Mouse (Mus musculus) neural tube, embryonic 15.5 days (tissue): Measurements from ENCODE around the gene Rpl9. TPM values are rescaled to one million over a fixed set of nuclear protein-coding genes. Genes with fewer than 3 reads are reported as not detected.
A peak's percentile ranks its signal among the peaks of the same experiment; 100 is the strongest.

ENCODE experiments used
- ATAC-seq: fragments of 200-750 bp; cut with Nextera tagmentation; 2 replicates; pipeline ENCODE4 v1.8.0; 2017; ENCODE audit warnings: mild to moderate bottlenecking, moderate TSS enrichment, moderate library complexity; ENCODE audit not compliant: low FRiP score
- H3K27ac ChIP-seq: fragments of 300-500 bp; sonication (generic); replicated peaks from 2 replicates; pipeline ENCODE4 v1.5.1; 2015; ENCODE audit warnings: mild to moderate bottlenecking, inconsistent platforms
- H3K27me3 ChIP-seq: fragments of 300-500 bp; sonication (generic); replicated peaks from 2 replicates; pipeline ENCODE4 v1.6.1; 2015; ENCODE audit warnings: inconsistent platforms
- H3K36me3 ChIP-seq: fragments of 300-500 bp; sonication (generic); 2 replicates; pipeline ENCODE4 v1.6.1; 2015; ENCODE audit warnings: inconsistent platforms
- H3K4me1 ChIP-seq: fragments of 300-500 bp; sonication (generic); 2 replicates; pipeline ENCODE4 v1.6.1; 2015; ENCODE audit warnings: inconsistent platforms
- H3K4me2 ChIP-seq: fragments of 300-500 bp; sonication (generic); 2 replicates; pipeline ENCODE4 v1.6.1; 2015; ENCODE audit warnings: inconsistent platforms, mild to moderate bottlenecking, moderate library complexity
- H3K4me3 ChIP-seq: fragments of 300-500 bp; sonication (generic); replicated peaks from 2 replicates; pipeline ENCODE4 v1.5.1; 2015; ENCODE audit warnings: mild to moderate bottlenecking, inconsistent platforms
- H3K9ac ChIP-seq: fragments of 300-500 bp; sonication (generic); replicated peaks from 2 replicates; pipeline ENCODE4 v1.6.1; 2015; ENCODE audit warnings: mild to moderate bottlenecking, inconsistent platforms
- H3K9me3 ChIP-seq: fragments of 300-500 bp; sonication (generic); replicated peaks from 2 replicates; pipeline ENCODE4 v1.6.1; 2016; ENCODE audit warnings: inconsistent platforms
- WGBS: fragments of 180-500 bp; shearing (Covaris S2); methylation state at CpG from one replicate; pipeline ENCODE4 v1.1.7; 2015; ENCODE audit warnings: mixed read lengths; 5-methylcytosine and 5-hydroxymethylcytosine counted together
- polyA plus RNA-seq: library from polyadenylated mRNA; unstranded; fragments of >200 nt; fragmentation: Nextera tagmentation; extraction: Ambion mirVana; gene quantifications from 2 replicates; pipeline ENCODE4 v1.2.1, GENCODE M21; 2015

The Rpl9 gene
- polyA plus RNA-seq, 1 experiment from 2014 or later, result 545 TPM

DNA sequence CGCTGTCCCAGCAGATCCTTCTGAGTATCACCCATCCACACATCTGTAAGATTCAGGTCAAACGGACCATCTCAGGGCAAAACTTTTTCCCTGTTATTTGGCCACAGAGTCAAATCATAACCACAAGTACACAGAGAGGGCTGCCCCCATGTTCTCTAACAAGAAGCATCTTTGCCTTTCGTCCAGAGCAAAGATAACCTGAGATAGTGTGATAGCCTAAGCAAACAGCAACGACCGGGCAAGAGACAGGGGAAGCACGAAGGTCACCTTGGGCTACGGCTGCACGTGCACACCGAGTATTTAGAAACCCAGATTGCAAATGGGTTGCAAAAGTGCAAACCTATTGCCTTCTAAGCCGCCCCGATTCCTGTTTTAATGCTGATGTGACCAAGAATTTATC, 23.4 kb downstream of the Rpl9 start:
- Histone ChIP-seq H3K4me2 (no peak overlapping the region), H3K36me3 (no peaks in the 10 kb centered on the region), H3K9me3 (no peaks in the 10 kb centered on the region), H3K9ac (no peak overlapping the region), H3K4me3 (no peak overlapping the region), H3K27ac (no peak overlapping the region), H3K4me1 (no peaks in the 10 kb centered on the region), H3K27me3 (no peaks in the 10 kb centered on the region)
- ATAC-seq, result no peak
- 90% methylated on average over 11 of the region's 11 CpGs for WGBS

DNA sequence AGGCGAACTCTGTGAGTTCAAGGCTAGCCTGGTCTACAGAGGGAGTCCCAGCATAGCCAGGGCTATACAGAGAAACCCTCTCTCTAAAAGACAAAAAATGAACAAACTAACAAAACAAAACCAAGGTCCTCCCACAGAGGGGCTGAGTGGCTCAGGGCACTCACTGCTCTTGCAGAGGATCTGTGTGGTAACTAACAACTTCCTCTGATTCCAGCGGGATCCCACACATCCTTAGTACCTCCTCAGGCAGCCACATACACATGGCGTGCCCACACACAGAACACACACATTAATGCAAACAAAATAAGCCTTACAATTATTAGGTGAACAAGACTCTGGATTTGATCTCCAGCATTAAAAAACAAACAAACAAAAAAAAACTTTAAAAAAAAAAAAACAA, 33.5 kb downstream of the Rpl9 start:
- no peaks in the 10 kb centered on the region for H3K4me1 ChIP-seq
- no peak overlapping the region for H3K9ac ChIP-seq
- no peaks in the 10 kb centered on the region for H3K36me3 ChIP-seq
- ATAC-seq, result no peak
- H3K4me2 ChIP-seq, result no peak overlapping the region
- H3K27me3 ChIP-seq, result no peaks in the 10 kb centered on the region
- WGBS, result 92% methylated on average over 3 of the region's 3 CpGs
- H3K4me3 ChIP-seq, result no peak overlapping the region
- H3K9me3 ChIP-seq, result no peaks in the 10 kb centered on the region
- H3K27ac ChIP-seq, result no peak overlapping the region

DNA sequence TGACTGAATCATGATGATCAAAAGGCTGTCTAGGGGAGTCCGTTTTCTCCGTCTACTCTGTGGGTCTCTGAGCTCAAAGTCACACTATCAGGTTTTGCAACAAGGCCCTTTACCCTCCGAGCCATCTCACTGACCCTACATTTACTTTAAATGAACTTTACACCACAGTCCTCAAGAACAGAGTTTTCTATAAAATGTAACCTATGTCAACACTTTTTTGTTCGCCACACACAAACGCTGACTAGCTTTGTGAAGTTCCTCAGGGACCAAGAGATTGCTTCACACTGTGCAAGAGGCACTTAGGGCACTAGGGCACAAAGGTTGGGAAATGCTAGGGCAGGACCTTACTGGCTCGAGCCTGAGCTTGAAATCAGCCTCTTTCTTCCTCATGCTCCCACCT, 34.4 kb downstream of the Rpl9 start:
- 86% methylated on average over 6 of the region's 6 CpGs for WGBS
- no peaks in the 10 kb centered on the region for H3K36me3 ChIP-seq
- H3K9ac ChIP-seq, result no peak overlapping the region
- no peak overlapping the region for H3K4me3 ChIP-seq
- H3K4me2 ChIP-seq, result no peak overlapping the region
- H3K27ac ChIP-seq, result no peak overlapping the region
- ATAC-seq, result no peak
- no peaks in the 10 kb centered on the region for H3K9me3 ChIP-seq
- no peaks in the 10 kb centered on the region for H3K4me1 ChIP-seq
- H3K27me3 ChIP-seq, result no peaks in the 10 kb centered on the region

DNA sequence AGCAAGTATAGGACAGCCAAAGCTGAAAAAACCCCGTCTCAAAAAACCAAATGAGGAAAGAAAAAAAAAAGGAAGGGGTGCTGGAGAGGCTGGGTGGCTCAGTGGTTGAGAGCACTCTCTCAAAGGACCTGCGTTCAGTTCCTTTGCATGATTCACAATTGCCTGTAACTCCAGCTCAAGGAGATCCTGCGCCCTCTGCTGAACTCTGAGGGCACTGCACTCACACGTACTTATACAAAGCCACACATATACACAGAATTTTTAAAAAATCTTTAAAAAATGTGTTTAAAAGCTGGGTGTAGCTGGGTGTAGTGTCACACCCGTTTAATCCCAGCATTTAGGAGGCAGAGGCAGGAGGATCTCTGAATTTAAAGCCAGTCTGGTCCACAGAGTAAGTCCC, 36.3 kb downstream of the Rpl9 start:
- no peak for ATAC-seq
- Histone ChIP-seq H3K9me3 (no peaks in the 10 kb centered on the region), H3K4me3 (no peak overlapping the region), H3K4me1 (no peaks in the 10 kb centered on the region), H3K27ac (no peak overlapping the region), H3K9ac (no peak overlapping the region), H3K4me2 (no peak overlapping the region), H3K36me3 (no peaks in the 10 kb centered on the region), H3K27me3 (no peaks in the 10 kb centered on the region)
- 74% methylated on average over 5 of the region's 5 CpGs for whole genome bisulfite sequencing

DNA sequence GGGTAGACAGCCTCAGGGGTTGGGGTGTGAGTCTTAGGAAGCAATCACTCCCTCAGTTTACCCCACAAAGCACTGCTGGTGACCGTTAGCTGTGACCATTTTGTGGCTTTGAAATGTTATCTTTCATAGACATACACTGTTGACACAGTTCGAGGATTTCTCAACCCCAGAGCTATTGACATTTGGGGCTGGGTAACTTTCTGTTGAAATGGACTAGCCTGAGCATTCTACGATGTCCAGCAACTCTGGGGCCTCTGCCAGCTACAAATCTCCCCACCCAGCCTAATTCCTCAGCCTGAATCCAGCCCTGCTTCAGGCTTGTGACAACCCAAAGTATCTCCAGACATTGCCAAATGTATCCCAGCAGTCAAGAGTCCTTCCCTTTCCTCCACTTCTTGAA, 37.1 kb downstream of the Rpl9 start:
- H3K9ac ChIP-seq, result no peak overlapping the region
- H3K27ac ChIP-seq, result no peak overlapping the region
- H3K9me3 ChIP-seq, result no peaks in the 10 kb centered on the region
- ATAC-seq, result no peak
- no peaks in the 10 kb centered on the region for H3K4me1 ChIP-seq
- H3K36me3 ChIP-seq, result no peaks in the 10 kb centered on the region
- H3K4me2 ChIP-seq, result no peak overlapping the region
- no peaks in the 10 kb centered on the region for H3K27me3 ChIP-seq
- 87% methylated on average over 3 of the region's 3 CpGs for WGBS
- H3K4me3 ChIP-seq, result no peak overlapping the region

DNA sequence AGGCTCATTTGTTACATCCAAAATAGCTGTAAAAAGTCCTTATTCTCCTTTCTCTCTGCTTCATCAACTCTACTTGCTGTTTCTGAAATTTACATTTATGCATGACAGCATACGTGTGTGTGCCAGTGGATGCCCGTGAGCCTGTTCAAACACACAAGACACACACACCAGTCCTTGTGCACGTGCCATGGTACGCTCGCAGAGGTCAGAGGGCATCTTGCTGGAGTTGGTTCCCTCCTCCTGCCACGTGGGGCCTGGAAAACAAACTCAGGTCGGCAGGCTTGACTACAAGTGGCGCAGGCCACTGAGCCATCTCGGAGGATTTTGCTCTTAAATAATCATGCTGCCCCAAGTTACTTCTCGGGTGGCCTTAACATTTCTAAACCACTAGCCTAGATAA, 40.7 kb downstream of the Rpl9 start:
- H3K27ac ChIP-seq, result no peak overlapping the region
- no peaks in the 10 kb centered on the region for H3K9me3 ChIP-seq
- H3K27me3 ChIP-seq, result no peaks in the 10 kb centered on the region
- no peak overlapping the region for H3K9ac ChIP-seq
- whole genome bisulfite sequencing, result 70% methylated on average over 10 of the region's 10 CpGs
- no peaks in the 10 kb centered on the region for H3K36me3 ChIP-seq
- no peak overlapping the region for H3K4me2 ChIP-seq
- H3K4me3 ChIP-seq, result no peak overlapping the region
- peaks cover 9% of the 10 kb centered on the region for H3K4me1 ChIP-seq
- ATAC-seq, result no peak

DNA sequence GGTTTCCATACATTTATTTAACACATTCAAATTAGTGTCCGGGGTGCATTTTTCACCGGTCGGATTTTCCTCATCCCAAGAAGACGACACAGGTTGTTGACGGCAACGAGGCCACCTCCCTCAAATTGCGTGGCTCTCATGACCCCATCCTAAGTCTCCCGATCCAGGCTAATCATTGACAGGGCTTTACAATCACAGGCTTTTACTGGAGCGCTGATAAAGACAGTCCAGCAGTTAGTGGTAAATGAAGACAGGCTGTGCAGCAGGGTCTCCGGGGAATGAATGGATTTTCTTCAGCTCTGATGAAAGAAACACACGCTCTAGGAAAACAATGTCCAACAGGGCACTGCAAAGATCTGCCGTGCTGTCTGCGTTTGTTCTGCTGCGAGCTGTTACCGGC, 43.1 kb downstream of the Rpl9 start, which contains the start of gene Klb:
Klb (plus strand) TSS at position 147 of the 400 bp plus-strand sequence.
- Histone ChIP-seq H3K4me1 (peaks cover 9% of the 10 kb centered on the region), H3K27ac (no peak within 1 kb of the TSS), H3K4me3 (peak within 1 kb of the TSS; percentile 27), H3K27me3 (no peaks in the 10 kb centered on the region), H3K4me2 (peak within 1 kb of the TSS; percentile 55), H3K9ac (peak within 1 kb of the TSS; percentile 27; the same call in 1 of the 2 replicates), H3K36me3 (no peaks in the 10 kb centered on the region), H3K9me3 (no peaks in the 10 kb centered on the region)
- ATAC-seq, result no peak
- WGBS, result 12% methylated on average over 15 of the region's 15 CpGs

DNA sequence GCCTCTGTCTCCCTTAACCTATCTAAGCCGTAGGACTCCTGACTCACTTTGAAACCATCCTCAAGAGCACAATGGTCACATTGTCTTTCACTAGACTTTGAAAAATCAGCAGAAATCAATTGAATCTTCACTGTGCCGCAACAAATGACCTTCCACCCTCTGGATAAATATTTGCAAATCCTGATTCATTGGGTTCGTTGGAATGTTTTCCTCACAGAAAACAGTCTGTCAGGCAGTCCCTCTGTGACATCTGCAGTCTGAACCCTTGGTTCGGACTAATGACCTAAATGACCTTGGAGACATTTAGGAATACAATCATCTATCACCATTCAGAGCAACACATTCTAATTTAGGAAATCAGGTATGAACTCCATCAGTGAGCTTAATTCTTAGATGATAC, 51.1 kb downstream of the Rpl9 start:
- no peaks in the 10 kb centered on the region for H3K36me3 ChIP-seq
- 55% methylated on average over 4 of the region's 4 CpGs for WGBS
- H3K9ac ChIP-seq, result no peak overlapping the region
- peaks cover 4% of the 10 kb centered on the region; the same call in 1 of the 2 replicates for H3K4me1 ChIP-seq
- no peak overlapping the region for H3K27ac ChIP-seq
- H3K4me2 ChIP-seq, result no peak overlapping the region
- H3K27me3 ChIP-seq, result no peaks in the 10 kb centered on the region
- ATAC-seq, result no peak
- H3K9me3 ChIP-seq, result no peaks in the 10 kb centered on the region
- no peak overlapping the region for H3K4me3 ChIP-seq

DNA sequence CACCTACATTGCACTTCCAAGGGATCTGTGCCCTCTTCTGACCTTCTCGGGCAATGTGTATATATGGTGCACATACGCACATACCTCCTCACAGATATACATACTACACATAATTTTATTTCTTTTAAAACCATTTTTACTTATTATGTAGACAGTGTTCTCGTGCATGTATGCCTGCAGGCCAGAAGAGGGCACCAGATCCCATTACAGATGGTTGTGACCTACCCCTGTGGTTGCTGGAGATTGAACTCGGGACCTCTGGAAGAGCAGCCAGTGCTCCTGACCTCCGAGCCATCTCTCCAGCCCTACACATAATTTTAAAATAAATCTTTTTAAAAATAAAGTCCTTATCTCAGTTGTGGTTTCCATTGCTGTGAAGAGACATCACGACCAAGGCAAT, 52.9 kb downstream of the Rpl9 start:
- WGBS, result 86% methylated on average over 6 of the region's 6 CpGs
- Histone ChIP-seq H3K27me3 (no peaks in the 10 kb centered on the region), H3K9me3 (no peaks in the 10 kb centered on the region), H3K9ac (no peak overlapping the region), H3K4me3 (no peak overlapping the region), H3K27ac (no peak overlapping the region), H3K36me3 (no peaks in the 10 kb centered on the region), H3K4me1 (peaks cover 18% of the 10 kb centered on the region), H3K4me2 (no peak overlapping the region)
- ATAC-seq, result no peak

Other genes starting within 250 kb of the Rpl9 start
- 10.3 and 10.7 TPM in 2 replicates for gene Wdr19, start 191.7 kb downstream of the Rpl9 start, polyA plus RNA-seq
- gene Rfc1, start 55.8 kb downstream of the Rpl9 start, polyA plus RNA-seq, result 28.9 and 41.9 TPM in 2 replicates
- gene Klb, start 43.1 kb downstream of the Rpl9 start, polyA plus RNA-seq, result 0.15 TPM in 1 of 2 replicates, not detected in the other
- 61.1 and 63.4 TPM in 2 replicates for gene Lias, start 53 bp upstream of the Rpl9 start, polyA plus RNA-seq
- gene Ugdh, start 44.5 kb upstream of the Rpl9 start, polyA plus RNA-seq, result 44.1 and 63.4 TPM in 2 replicates
- 1.1 TPM in 1 of 2 replicates, not detected in the other for gene Gm43552, start 101.4 kb upstream of the Rpl9 start, polyA plus RNA-seq
- gene Smim14, start 145.7 kb upstream of the Rpl9 start, polyA plus RNA-seq, result 187 and 197 TPM in 2 replicates
- 200 and 217 TPM in 2 replicates for gene Ube2k, start 145.8 kb upstream of the Rpl9 start, polyA plus RNA-seq